Mouse (Mus musculus) B cell, adult 62 days (primary cell): Measurements from ENCODE around the gene Gm156. TPM values are rescaled to one million over a fixed set of nuclear protein-coding genes. Genes with fewer than 3 reads are reported as not detected.

ENCODE experiments used
- total RNA-seq: library from RNA; stranded (reverse); gene quantifications from 4 replicates; pipeline ENCODE4 v1.2.4, GENCODE M21; 2023

Gm156 gene
- total RNA-seq = not detected in 4 replicates

DNA sequence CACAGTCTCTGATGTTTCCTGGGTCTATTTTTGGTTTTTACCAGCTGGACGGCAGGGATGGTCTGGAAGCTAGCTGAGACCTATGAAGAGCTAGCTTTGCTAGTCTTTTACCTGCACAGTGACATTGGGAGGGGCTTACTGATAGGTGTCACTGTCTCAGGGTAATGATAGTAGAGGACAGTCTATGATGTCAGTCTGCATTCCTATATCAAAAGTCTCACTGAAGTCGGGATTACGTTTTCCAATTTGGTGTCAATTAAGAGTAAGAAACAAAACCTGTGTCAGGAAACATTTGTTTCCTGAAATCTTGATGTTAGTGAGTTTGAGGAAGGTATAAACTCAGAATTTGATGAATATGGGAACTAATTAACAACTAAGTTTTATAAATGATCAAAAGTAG, at the start of gene Gm156:
Gm156 (minus strand) TSS at position 101 of the 400 bp plus-strand sequence.

GRCm38 (mm10) chr6:129740069-129740721, 43.9 kb downstream of the Gm156 start, which contains the start of gene Klri2:
TSS of gene Klri2 (minus strand) at chr6:129740484.

GRCm38 (mm10) chr6:129717032-129717431, 67.0 kb downstream of the Gm156 start, which contains the start of gene Klri1:
TSS of gene Klri1 (minus strand) at chr6:129717132.

Other genes starting within 250 kb of the Gm156 start
- 0.86 to 2.4 TPM (median 1.0 TPM) in 4 replicates for gene Klre1, start 206.4 kb downstream of the Gm156 start, total RNA-seq
- 0.70 to 3.0 TPM (median 2.2 TPM) in 4 replicates for gene Klrd1, start 192.5 kb downstream of the Gm156 start, total RNA-seq
- 0.60 to 1.1 TPM (median 0.79 TPM) in 4 replicates for gene Klrk1, start 160.4 kb downstream of the Gm156 start, total RNA-seq
- gene Klrc3, start 140.9 kb downstream of the Gm156 start, total RNA-seq = not detected in 4 replicates
- 0.47 to 0.55 TPM in 2 of 4 replicates, not detected in the others for gene Klrc2, start 123.6 kb downstream of the Gm156 start, total RNA-seq
- 1.4 to 2.0 TPM (median 1.6 TPM) in 4 replicates for gene Klrc1, start 105.3 kb downstream of the Gm156 start, total RNA-seq
- gene Klri1, start 67.1 kb downstream of the Gm156 start, total RNA-seq = 0.75 to 0.94 TPM in 2 of 4 replicates, not detected in the others
- 0.33 to 1.0 TPM (median 0.51 TPM) in 3 of 4 replicates, not detected in the other for gene Klri2, start 43.8 kb downstream of the Gm156 start, total RNA-seq
- gene Gm17631, start 78.4 kb upstream of the Gm156 start, total RNA-seq = not detected in 4 replicates
- gene Klra17, start 92.4 kb upstream of the Gm156 start, total RNA-seq = not detected in 4 replicates
- gene Klra5, start 133.4 kb upstream of the Gm156 start, total RNA-seq = not detected in 4 replicates
- 1.0 TPM in 1 of 4 replicates, not detected in the others for gene Klra6, start 242.7 kb upstream of the Gm156 start, total RNA-seq